Mouse (Mus musculus) liver, embryonic 16.5 days (tissue): ENCODE data around the gene Fcho1. TPM values are rescaled to one million over a fixed set of nuclear protein-coding genes. Genes with fewer than 3 reads are reported as not detected.

Experiments used
- ATAC-seq: fragments of 200-750 bp; cut with Nextera tagmentation; 2 replicates; pipeline ENCODE4 v1.8.0; 2017; ENCODE audit warnings: low read depth, mild to moderate bottlenecking, moderate number of reproducible peaks, moderate library complexity
- H3K27ac ChIP-seq: fragments of 300-500 bp; sonication (generic); 2 replicates; pipeline ENCODE4 v1.5.1; 2014; ENCODE audit warnings: mild to moderate bottlenecking, low read length
- H3K27me3 ChIP-seq: fragments of 300-500 bp; sonication (generic); 2 replicates; pipeline ENCODE4 v1.6.1; 2014; ENCODE audit warnings: low read depth, low read length, mixed read lengths; ENCODE audit not compliant: control insufficient read depth, insufficient read depth
- H3K36me3 ChIP-seq: fragments of 300-500 bp; sonication (generic); 2 replicates; pipeline ENCODE4 v1.6.1; 2014; ENCODE audit warnings: mild to moderate bottlenecking; ENCODE audit not compliant: control insufficient read depth, insufficient read depth
- H3K4me1 ChIP-seq: fragments of 300-500 bp; sonication (generic); 2 replicates; pipeline ENCODE4 v1.6.1; 2014; ENCODE audit warnings: low read depth, low read length, mixed read lengths; ENCODE audit not compliant: control insufficient read depth
- H3K4me2 ChIP-seq: fragments of 300-500 bp; sonication (generic); 2 replicates; pipeline ENCODE4 v1.6.1; 2014; ENCODE audit warnings: low read depth, low read length, mixed read lengths
- H3K4me3 ChIP-seq: fragments of 300-500 bp; sonication (generic); 2 replicates; pipeline ENCODE4 v1.5.1; 2014; ENCODE audit warnings: low read depth, mild to moderate bottlenecking, low read length
- H3K9ac ChIP-seq: fragments of 300-500 bp; sonication (generic); 2 replicates; pipeline ENCODE4 v1.6.1; 2014; ENCODE audit warnings: low read depth, low read length
- H3K9me3 ChIP-seq: fragments of 300-500 bp; sonication (generic); replicated peaks from 2 replicates; pipeline ENCODE4 v1.6.1; 2016; ENCODE audit warnings: low read length; ENCODE audit not compliant: control insufficient read depth
- WGBS: fragments of 180-500 bp; shearing (Covaris S2); extraction: QIAGEN DNeasy Blood & Tissue Kit; methylation state at CpG from one replicate; pipeline ENCODE4 v1.1.7; 2014; ENCODE audit not compliant: insufficient replicate concordance; 5-methylcytosine and 5-hydroxymethylcytosine counted together
- polyA plus RNA-seq: library from polyadenylated mRNA; unstranded; fragments of >200 nt; fragmentation: Nextera tagmentation; extraction: Ambion mirVana; gene quantifications from 2 replicates; pipeline ENCODE4 v1.2.1, GENCODE M21; 2015

The Fcho1 gene
- polyA plus RNA-seq, 1 experiment from 2014 or later: 24.5 TPM

- Histone ChIP-seq H3K27ac (peak overlapping the region; percentile 71), H3K4me3 (peak overlapping the region; percentile 63), H3K9ac (peak overlapping the region; percentile 67), H3K9me3 (no peaks in the 10 kb centered on the region), H3K4me1 (peaks cover 63% of the 10 kb centered on the region), H3K27me3 (no peaks in the 10 kb centered on the region; the same call in 1 of the 2 replicates), H3K4me2 (peak overlapping the region; percentile 74), H3K36me3 (no peaks in the 10 kb centered on the region)
- WGBS: 14% methylated on average over 14 of the region's 14 CpGs
- peak; percentile 78 for ATAC-seq
These were observed 2.4 kb downstream of the Fcho1 start for GRCm38 (mm10) chr8:71723047-71723551.

GRCm38 (mm10) chr8:71719928-71720457 is 5.5 kb downstream of the Fcho1 start:
- Histone ChIP-seq H3K4me2 (no peak overlapping the region), H3K27me3 (no peaks in the 10 kb centered on the region), H3K9ac (no peak overlapping the region), H3K4me3 (no peak overlapping the region), H3K9me3 (no peaks in the 10 kb centered on the region), H3K27ac (peak overlapping the region; percentile 63; the same call in 1 of the 2 replicates), H3K36me3 (peaks cover 6% of the 10 kb centered on the region; the same call in 1 of the 2 replicates), H3K4me1 (peaks cover 48% of the 10 kb centered on the region)
- WGBS: 59% methylated on average over 7 of the region's 7 CpGs
- ATAC-seq: no peak

- Histone ChIP-seq H3K4me2 (no peak overlapping the region), H3K36me3 (peaks cover 6% of the 10 kb centered on the region; the same call in 1 of the 2 replicates), H3K27ac (peak overlapping the region; percentile 63), H3K4me1 (peaks cover 41% of the 10 kb centered on the region), H3K4me3 (no peak overlapping the region), H3K27me3 (no peaks in the 10 kb centered on the region), H3K9me3 (no peaks in the 10 kb centered on the region), H3K9ac (no peak overlapping the region)
- 28% methylated on average over 4 of the region's 4 CpGs for WGBS
- peak; percentile 69 for ATAC-seq
These were observed 6.3 kb downstream of the Fcho1 start for GRCm38 (mm10) chr8:71719218-71719617.

- Histone ChIP-seq H3K4me2 (no peak overlapping the region), H3K36me3 (peaks cover 6% of the 10 kb centered on the region; the same call in 1 of the 2 replicates), H3K27ac (no peak overlapping the region), H3K4me3 (no peak overlapping the region), H3K9me3 (no peaks in the 10 kb centered on the region), H3K27me3 (no peaks in the 10 kb centered on the region), H3K9ac (no peak overlapping the region), H3K4me1 (peaks cover 31% of the 10 kb centered on the region)
- ATAC-seq: no peak
- WGBS: 56% methylated on average over 3 of the region's 3 CpGs
These were observed 7.3 kb downstream of the Fcho1 start for GRCm38 (mm10) chr8:71718252-71718651.

- 83% methylated on average over 12 of the region's 12 CpGs for WGBS
- Histone ChIP-seq H3K9me3 (no peaks in the 10 kb centered on the region), H3K27me3 (no peaks in the 10 kb centered on the region), H3K36me3 (peaks cover 11% of the 10 kb centered on the region), H3K27ac (no peak overlapping the region), H3K4me3 (no peak overlapping the region), H3K4me1 (peaks cover 21% of the 10 kb centered on the region), H3K4me2 (no peak overlapping the region), H3K9ac (no peak overlapping the region)
- ATAC-seq: no peak
These were observed 8.4 kb downstream of the Fcho1 start for GRCm38 (mm10) chr8:71717096-71717495.

GRCm38 (mm10) chr8:71716561-71717053 is 8.9 kb downstream of the Fcho1 start:
- Histone ChIP-seq H3K27me3 (no peaks in the 10 kb centered on the region), H3K36me3 (peaks cover 12% of the 10 kb centered on the region), H3K4me1 (peaks cover 21% of the 10 kb centered on the region), H3K4me2 (no peak overlapping the region), H3K4me3 (no peak overlapping the region), H3K9ac (no peak overlapping the region), H3K27ac (no peak overlapping the region), H3K9me3 (no peaks in the 10 kb centered on the region)
- no peak for ATAC-seq
- 82% methylated on average over 13 of the region's 13 CpGs for WGBS

GRCm38 (mm10) chr8:71715531-71715930 is 10.0 kb downstream of the Fcho1 start:
- no peak overlapping the region for H3K4me3 ChIP-seq
- no peak overlapping the region for H3K4me2 ChIP-seq
- 63% methylated on average over 8 of the region's 8 CpGs for WGBS
- peaks cover 12% of the 10 kb centered on the region for H3K36me3 ChIP-seq
- H3K9me3 ChIP-seq: no peaks in the 10 kb centered on the region
- peaks cover 21% of the 10 kb centered on the region for H3K4me1 ChIP-seq
- no peak for ATAC-seq
- no peaks in the 10 kb centered on the region for H3K27me3 ChIP-seq
- no peak overlapping the region for H3K9ac ChIP-seq
- no peak overlapping the region for H3K27ac ChIP-seq

- H3K4me1 ChIP-seq: peaks cover 4% of the 10 kb centered on the region; the same call in 1 of the 2 replicates
- ATAC-seq: no peak
- H3K27me3 ChIP-seq: no peaks in the 10 kb centered on the region
- 79% methylated on average over 2 of the region's 2 CpGs for WGBS
- H3K4me2 ChIP-seq: no peak overlapping the region
- no peak overlapping the region for H3K4me3 ChIP-seq
- no peak overlapping the region for H3K9ac ChIP-seq
- no peak overlapping the region for H3K27ac ChIP-seq
- H3K9me3 ChIP-seq: no peaks in the 10 kb centered on the region
- peaks cover 9% of the 10 kb centered on the region for H3K36me3 ChIP-seq
These were observed 13.9 kb downstream of the Fcho1 start for GRCm38 (mm10) chr8:71711574-71711973.

- Histone ChIP-seq H3K36me3 (peaks cover 6% of the 10 kb centered on the region; the same call in 1 of the 2 replicates), H3K4me2 (0 out of 2 replicates have a peak overlapping the region, but pooled peaks have one; percentile 2), H3K9ac (no peak overlapping the region), H3K4me3 (no peak overlapping the region), H3K9me3 (no peaks in the 10 kb centered on the region), H3K27me3 (no peaks in the 10 kb centered on the region), H3K27ac (no peak overlapping the region), H3K4me1 (peaks cover 4% of the 10 kb centered on the region; the same call in 1 of the 2 replicates)
- 36% methylated on average over 25 of the region's 25 CpGs for WGBS
- ATAC-seq: peak; percentile 62
These were observed 15.6 kb downstream of the Fcho1 start for GRCm38 (mm10) chr8:71709800-71710446.
